Mouse (Mus musculus) gastrocnemius, adult 18-20 months (tissue): ENCODE measurements around the gene Rps6kb2. TPM values are rescaled to one million over a fixed set of nuclear protein-coding genes. Genes with fewer than 3 reads are reported as not detected.

Experiments
- DNase-seq: peaks from one replicate; pipeline ENCODE4 v3.0.0; 2021; ENCODE audit warnings: low spot score
- long read RNA-seq, 2 experiments: library from polyadenylated mRNA; stranded (forward); transcript quantifications; one replicate each; pipeline ENCODE4 v2.0.0; 2021
- total RNA-seq, 2 experiments: library from RNA; stranded (reverse); gene quantifications; 2 replicates each; pipeline ENCODE4 v1.2.3; 2021

Rps6kb2 gene
- 10 to 100 TPM; 24.8 to 25.9 TPM for total RNA-seq
- long read RNA-seq, experiment 1, full-length matches to known transcripts, result 20 of 31 reads
- long read RNA-seq, experiment 1, partial matches to known transcripts, result 9 of 31 reads
- long read RNA-seq, experiment 1, other reads (novel, unspliced or antisense), result 2 of 31 reads
- long read RNA-seq, experiment 2, full-length matches to known transcripts, result 19 of 32 reads
- long read RNA-seq, experiment 2, partial matches to known transcripts, result 5 of 32 reads
- long read RNA-seq, experiment 2, other reads (novel, unspliced or antisense), result 8 of 32 reads

- DNase-seq, result peak; percentile 98
Observed at GRCm38 (mm10) chr19:4162646-4163542, at the start of gene Rps6kb2. Rps6kb2 (minus strand) TSS chr19:4163354.

DNA sequence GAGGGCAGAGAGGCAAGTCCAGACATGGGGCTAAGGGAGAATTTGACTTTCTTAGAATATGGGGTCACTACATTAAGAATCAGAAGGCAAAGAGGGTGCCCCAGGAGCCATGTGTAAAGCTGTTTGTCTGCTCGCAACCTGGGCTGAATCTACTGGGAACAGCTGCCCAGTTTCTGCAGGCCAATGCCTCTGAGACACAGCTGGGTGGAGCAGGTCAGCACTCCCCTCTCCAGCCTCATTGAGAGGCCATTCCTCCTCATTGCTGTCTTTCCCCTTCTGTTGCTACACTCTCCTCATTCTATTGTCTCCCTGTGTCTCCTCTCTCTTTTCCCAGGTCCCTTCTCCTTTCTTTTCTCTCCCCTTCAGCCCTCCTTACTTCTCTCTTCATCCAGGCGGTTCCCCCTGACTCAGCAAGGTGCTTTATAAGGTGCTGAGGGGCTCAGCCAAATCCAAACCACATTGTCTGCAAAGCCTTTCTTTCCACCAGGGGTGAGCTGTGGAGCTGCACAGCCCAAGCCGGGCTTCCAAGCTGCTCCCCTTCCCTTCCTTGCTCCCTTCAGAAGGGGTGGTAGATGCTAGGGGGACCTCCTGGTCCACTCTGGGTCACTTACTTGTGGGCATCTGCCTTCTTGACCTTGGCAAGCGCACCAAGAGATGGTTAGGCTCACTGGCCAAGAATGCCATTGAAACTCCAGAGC is 48.9 kb upstream of the Rps6kb2 start:
- no peak for DNase-seq

DNA sequence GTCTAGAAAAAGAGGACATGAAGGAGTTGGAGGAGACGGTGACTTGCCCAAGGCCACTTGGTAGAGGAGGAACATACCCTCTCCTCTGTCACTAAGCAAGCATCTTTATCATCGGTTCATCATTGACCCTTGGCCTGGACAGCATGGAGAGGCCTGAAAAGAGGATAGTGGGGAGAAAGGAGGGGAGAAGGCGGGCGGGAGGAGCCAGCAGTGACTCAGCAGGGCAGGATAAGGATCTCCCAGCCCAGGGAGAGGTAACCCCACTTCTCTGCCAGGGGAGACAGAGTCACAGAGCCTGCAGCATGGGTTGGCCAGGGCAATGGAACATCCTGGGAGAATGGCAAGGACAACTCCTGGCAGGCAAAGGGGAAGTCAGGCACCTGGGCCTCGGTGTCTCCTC is 45.4 kb upstream of the Rps6kb2 start:
- no peak for DNase-seq

GRCm38 (mm10) chr19:4206971-4207370 is 43.8 kb upstream of the Rps6kb2 start:
- peak; percentile 79 for DNase-seq

DNA sequence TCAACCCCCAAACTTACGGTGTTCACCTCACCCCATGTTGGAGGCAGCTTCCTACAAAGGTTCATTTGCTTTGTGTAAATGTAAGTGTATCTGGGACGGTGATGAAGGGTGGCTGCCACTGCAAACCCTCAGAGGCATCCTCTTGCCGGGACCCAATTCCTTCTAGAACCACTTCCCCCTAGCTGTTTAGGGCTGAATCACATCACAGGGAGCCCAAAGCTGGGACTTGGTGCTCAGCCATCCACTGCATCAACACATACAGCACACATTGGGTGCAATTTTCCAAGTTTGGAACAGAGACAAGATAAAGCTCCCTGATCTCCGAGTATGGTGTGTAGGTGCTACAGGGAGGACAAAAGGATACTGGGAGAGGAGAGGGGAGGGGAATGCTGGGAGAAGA is 41.7 kb upstream of the Rps6kb2 start:
- no peak for DNase-seq

DNA sequence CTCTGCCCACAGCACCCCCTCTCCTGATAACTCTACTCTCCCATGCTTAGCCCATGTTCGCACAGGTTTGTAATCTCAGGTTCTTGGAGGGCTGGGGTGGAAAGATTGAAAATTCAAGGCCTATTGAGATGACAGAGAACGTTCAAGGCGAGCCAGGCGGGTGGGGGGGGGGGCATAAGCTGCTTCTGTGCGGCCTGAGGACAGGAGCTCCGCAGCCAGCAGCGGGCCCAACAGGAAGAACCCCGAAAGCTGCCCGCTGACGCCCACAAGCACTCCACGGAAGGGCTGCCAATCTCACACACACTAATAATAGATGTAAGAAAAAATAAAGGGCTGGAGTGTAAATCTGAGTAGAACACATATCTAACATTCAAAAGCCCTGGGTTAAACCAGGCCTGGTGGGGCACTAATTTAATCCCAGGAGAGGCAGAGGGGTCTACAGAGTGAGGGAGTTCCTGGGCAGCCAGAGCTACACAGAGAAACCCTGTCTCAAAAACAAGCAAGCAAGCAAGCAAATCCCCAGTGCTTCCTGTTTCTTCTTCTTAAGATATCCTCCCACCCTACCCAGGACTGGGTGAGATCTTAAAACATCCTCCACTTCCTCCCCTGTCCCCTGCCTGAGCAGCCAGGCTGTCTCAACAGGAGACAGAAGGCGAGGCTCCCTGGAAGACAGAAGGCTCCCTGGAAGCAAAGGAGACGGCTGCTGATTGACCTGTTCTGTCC is 40.6 kb upstream of the Rps6kb2 start:
- DNase-seq, result no peak

DNA sequence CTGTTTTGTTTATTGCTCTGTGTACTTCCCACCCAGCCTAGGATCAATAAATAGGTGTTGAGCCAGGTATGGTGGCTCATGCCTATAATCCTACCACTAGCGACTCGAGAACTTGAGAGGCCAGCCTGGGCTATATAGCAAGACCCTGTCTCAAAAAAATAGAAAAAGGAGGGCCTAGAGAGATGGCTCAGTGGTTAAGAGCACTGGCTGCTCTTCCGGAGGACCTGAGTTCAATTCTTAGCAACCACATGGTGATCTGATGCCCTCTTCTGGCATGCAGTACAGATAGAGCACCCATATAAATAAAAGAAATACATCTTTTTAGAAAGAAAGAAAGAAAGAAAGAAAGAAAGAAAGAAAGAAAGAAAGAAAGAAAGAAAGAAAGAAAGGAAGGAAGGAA is 40.0 kb upstream of the Rps6kb2 start:
- no peak for DNase-seq

DNA sequence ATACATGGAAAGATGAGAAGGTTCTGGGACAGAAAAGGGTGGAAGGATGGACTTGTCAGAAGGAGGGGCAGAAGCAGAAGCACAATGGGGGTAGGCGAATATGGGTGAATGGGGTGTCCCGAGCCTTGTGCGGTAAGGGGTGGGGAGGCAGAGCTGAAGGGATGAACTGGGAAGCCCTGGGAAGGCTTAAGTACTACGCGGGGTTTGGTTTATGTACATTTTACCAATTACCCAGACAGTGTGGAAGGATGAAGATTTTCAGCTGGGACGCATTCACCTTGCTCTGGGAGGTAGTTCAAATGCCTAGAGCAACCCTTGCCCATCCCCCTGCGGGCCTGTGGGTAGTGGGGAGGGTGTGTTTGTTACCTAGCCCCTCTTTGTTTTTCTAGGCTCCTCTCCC is 39.0 kb upstream of the Rps6kb2 start:
- no peak for DNase-seq

DNA sequence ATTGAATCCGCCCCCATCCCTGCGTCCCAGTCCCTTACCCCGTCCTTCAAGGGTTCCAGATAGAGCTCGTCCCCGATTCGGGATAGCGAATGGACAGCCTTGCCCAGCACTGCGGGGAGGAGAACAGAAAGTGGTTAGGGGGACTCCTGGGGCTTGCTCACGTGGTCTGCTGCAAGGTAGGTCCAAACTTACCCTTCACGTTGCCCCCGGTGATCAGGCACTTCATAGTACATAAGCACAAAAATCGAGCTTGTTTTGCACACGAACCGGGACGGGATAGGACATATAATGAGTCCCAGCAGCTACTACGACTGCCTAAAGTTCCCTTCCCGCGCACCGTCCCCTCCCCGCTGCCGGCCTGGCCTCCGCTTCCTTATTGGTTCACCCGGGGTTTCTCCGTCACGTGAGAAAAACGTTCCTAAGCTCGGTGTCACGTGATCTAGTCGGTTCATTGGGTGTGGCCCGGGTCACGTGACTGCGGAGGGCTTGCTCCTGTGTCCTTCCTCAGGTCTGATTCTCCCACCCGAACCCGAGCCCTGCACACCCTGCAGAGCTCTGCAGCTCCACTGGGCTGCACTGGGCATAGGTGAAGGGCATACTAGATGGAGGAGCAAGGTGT is 38.2 kb upstream of the Rps6kb2 start, which contains the start of gene Rad9a:
Gene Rad9a (minus strand): TSS at position 372 of the 619 bp plus-strand sequence.
- DNase-seq, result peak; percentile 97

DNA sequence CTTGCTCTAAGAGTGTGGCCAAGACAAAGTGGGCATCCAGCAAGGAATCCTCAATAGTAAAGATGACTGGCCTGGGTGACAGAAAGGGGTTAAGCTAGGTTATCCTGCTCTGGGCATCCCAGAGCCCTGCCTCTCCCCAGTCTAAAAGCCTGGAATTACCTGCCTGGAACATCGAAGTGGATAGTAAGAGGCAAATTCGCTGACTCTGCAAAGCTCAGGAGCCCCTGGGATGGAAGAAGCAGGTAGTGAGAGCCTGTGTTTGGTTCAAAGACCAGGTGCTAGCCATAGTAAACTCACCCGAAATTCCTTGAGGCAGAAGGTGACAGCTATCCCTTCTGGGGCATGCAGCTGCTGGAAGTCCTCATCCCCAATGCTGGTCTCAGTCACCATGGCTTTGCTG is 34.0 kb upstream of the Rps6kb2 start:
- no peak for DNase-seq

- DNase-seq, result no peak
Observed at GRCm38 (mm10) chr19:4196548-4196947, 33.4 kb upstream of the Rps6kb2 start.

GRCm38 (mm10) chr19:4196048-4196447 is 32.9 kb upstream of the Rps6kb2 start:
- DNase-seq, result no peak

DNA sequence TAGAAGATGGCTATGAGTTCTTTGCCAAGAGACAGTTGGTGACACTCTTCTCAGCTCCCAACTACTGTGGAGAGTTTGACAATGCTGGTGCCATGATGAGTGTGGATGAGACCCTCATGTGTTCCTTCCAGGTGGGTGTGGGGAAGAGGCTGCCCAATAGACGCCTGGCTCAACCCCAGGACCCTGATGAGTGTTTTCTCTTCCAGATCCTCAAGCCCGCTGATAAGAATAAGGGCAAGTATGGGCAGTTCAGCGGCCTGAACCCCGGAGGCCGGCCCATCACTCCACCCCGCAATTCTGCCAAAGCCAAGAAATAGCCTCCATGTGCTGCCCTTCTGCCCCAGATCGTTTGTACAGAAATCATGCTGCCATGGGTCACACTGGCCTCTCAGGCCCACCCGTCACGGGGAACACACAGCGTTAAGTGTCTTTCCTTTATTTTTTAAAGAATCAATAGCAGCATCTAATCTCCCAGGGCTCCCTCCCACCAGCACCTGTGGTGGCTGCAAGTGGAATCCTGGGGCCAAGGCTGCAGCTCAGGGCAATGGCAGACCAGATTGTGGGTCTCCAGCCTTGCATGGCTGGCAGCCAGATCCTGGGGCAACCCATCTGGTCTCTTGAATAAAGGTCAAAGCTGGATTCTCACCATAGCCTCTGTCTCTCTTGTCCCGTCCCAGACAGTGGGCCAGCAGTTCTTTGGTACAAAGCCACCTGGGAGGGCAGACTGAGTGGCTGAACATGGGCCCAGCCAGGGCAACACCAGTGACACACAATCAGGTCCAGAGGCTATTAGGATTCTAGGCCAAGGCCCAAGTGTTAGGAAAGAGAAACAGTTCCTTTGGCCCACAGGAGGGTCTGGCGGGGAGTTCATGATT is 31.9 kb upstream of the Rps6kb2 start:
- no peak for DNase-seq

- no peak for DNase-seq
Observed at GRCm38 (mm10) chr19:4194021-4194724, 31.0 kb upstream of the Rps6kb2 start.

DNA sequence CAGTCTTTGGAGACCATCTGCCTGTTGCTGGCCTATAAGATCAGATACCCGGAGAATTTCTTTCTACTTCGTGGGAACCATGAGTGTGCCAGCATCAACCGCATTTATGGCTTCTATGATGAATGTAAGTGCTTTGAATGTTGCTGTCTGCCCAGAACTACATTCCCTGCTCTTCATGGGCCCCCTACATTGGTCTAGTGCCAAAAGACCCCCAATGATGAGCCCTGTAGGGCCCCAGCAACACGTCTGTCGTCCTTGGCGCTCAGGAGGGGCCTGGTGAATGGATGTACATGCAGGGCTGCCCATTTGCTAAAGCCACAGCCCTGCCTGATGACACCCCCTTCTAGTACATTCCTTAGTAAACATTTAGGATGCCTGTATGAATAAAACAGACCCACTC is 30.0 kb upstream of the Rps6kb2 start:
- no peak for DNase-seq

- DNase-seq, result no peak
Observed at GRCm38 (mm10) chr19:4192251-4192985, 29.3 kb upstream of the Rps6kb2 start.

GRCm38 (mm10) chr19:4191528-4192250 is 28.5 kb upstream of the Rps6kb2 start, which contains the start of gene Ppp1ca:
Ppp1ca (plus strand) TSS chr19:4192065.
- peak; percentile 96 for DNase-seq

DNA sequence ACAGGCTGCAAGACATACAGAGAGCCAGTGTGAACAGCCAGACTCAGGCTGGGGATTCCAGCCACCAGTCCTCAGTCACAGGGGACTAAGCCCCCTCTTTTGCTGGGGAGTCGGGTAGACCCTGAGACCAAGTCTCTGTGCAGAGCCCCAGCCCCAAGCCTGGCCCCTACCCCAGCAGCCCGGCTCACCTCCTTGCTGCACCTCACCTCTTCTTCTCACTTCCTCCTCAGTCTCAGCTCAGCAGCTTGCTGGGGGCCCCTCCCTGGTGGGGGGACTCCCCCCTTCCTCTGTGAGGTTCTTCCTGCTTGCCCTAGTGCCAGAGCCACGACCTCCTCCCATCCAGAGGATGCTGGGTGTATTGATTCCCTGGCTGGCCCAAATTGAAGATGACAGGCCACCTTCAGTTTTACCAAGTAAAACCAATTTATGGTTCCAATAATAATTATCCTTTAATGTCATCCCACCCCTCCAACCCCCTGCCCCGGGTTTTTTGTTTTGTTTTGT is 27.7 kb upstream of the Rps6kb2 start, which contains the start of gene Tbc1d10c:
Gene Tbc1d10c (minus strand): TSS at position 454 of the 504 bp plus-strand sequence.
- DNase-seq, result no peak
